Mouse (Mus musculus) intestine, postnatal 0 days (tissue): Measurements from ENCODE around the gene Gm20715. TPM values are rescaled to one million over a fixed set of nuclear protein-coding genes. Genes with fewer than 3 reads are reported as not detected.
A peak's percentile ranks its signal among the peaks of the same experiment; 100 is the strongest.
"Not testable (repeated sequence)": the region's sequence is repeated elsewhere in the genome, so short reads cannot be mapped to it uniquely, and the experiment has no call there.

Source experiments
- ATAC-seq: fragments of 200-750 bp; cut with Nextera tagmentation; 2 replicates; pipeline ENCODE4 v1.8.0; 2017; ENCODE audit warnings: mild to moderate bottlenecking, moderate TSS enrichment, moderate library complexity
- H3K27ac ChIP-seq: fragments of 300-500 bp; sonication (generic); 2 replicates; pipeline ENCODE4 v1.5.1; 2014; ENCODE audit warnings: mild to moderate bottlenecking, low read depth, low read length, moderate library complexity
- H3K27me3 ChIP-seq: fragments of 300-500 bp; sonication (generic); replicated peaks from 2 replicates; pipeline ENCODE4 v1.6.1; 2014; ENCODE audit warnings: low read length, mixed read lengths; ENCODE audit not compliant: control insufficient read depth, insufficient read depth
- H3K36me3 ChIP-seq: fragments of 300-500 bp; sonication (generic); 2 replicates; pipeline ENCODE4 v1.6.1; 2014; ENCODE audit warnings: mild to moderate bottlenecking, moderate library complexity; ENCODE audit not compliant: control insufficient read depth, insufficient read depth
- H3K4me1 ChIP-seq: fragments of 300-500 bp; sonication (generic); replicated peaks from 2 replicates; pipeline ENCODE4 v1.6.1; 2014; ENCODE audit warnings: antibody characterized with exemption, low read length, mixed read lengths; ENCODE audit not compliant: control insufficient read depth, insufficient read depth
- H3K4me2 ChIP-seq: fragments of 300-500 bp; sonication (generic); replicated peaks from 2 replicates; pipeline ENCODE4 v1.6.1; 2014; ENCODE audit warnings: low read depth, mild to moderate bottlenecking, moderate library complexity
- H3K4me3 ChIP-seq: fragments of 300-500 bp; sonication (generic); 2 replicates; pipeline ENCODE4 v1.5.1; 2014; ENCODE audit warnings: low read depth, low read length
- H3K9ac ChIP-seq: fragments of 300-500 bp; sonication (generic); 2 replicates; pipeline ENCODE4 v1.6.1; 2014; ENCODE audit warnings: mild to moderate bottlenecking, low read depth, low read length
- H3K9me3 ChIP-seq: fragments of 300-500 bp; sonication (generic); 2 replicates; pipeline ENCODE4 v1.6.1; 2016; ENCODE audit warnings: mixed run types; ENCODE audit not compliant: control insufficient read depth
- CTCF ChIP-seq: sonication (generic); IDR thresholded peaks from 2 replicates; pipeline ENCODE4 v1.5.1; 2016; ENCODE audit warnings: low read depth, mild to moderate bottlenecking, control low read depth, antibody characterized with exemption, moderate library complexity
- WGBS: fragments of 180-500 bp; shearing (Covaris S2); extraction: QIAGEN DNeasy Blood & Tissue Kit; methylation state at CpG from one replicate; pipeline ENCODE4 v1.1.7; 2014; 5-methylcytosine and 5-hydroxymethylcytosine counted together
- polyA plus RNA-seq: library from polyadenylated mRNA; unstranded; fragments of >200 nt; fragmentation: Nextera tagmentation; extraction: Ambion mirVana; gene quantifications from 2 replicates; pipeline ENCODE4 v1.2.1, GENCODE M21; 2015

Gene Gm20715
- polyA plus RNA-seq, 1 experiment from 2014 or later, result not detected

GRCm38 (mm10) chr7:6367185-6367584, 42.9 kb upstream of the Gm20715 start:
- Histone ChIP-seq H3K9me3 (no peaks in the 10 kb centered on the region), H3K4me1 (no peaks in the 10 kb centered on the region), H3K36me3 (no peaks in the 10 kb centered on the region), H3K27me3 (no peaks in the 10 kb centered on the region), H3K4me2 (no peak overlapping the region), H3K4me3 (no peak overlapping the region), H3K27ac (no peak overlapping the region), H3K9ac (no peak overlapping the region)
- TF ChIP-seq CTCF, result no peak
- ATAC-seq, result no peak
- WGBS, result 90% methylated on average over 5 of the region's 5 CpGs

DNA sequence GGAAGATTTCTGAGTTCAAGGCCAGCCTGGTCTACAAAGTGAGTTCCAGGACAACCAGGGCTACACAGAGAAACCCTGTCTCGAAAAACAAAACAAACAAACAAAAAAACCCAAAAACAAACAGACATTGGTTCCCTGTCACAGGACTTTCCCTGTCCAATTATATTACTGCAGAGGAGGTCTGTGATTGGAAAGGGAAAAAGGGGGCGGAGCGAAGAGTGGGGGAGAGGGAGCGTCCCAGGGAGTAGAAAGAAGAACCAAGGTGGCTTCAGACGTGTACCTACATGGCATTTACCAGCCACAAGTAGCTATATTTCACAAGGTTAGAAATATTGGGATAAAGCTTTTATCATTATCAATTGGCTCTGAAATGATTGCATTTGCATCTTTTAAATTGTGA, 41.9 kb upstream of the Gm20715 start:
- H3K4me1 ChIP-seq, H3K9ac ChIP-seq, H3K9me3 ChIP-seq, H3K4me3 ChIP-seq, H3K27me3 ChIP-seq, H3K36me3 ChIP-seq, H3K27ac ChIP-seq, ATAC-seq, H3K4me2 ChIP-seq: not testable (repeated sequence)
- WGBS, result 83% methylated on average over 5 of the region's 5 CpGs

DNA sequence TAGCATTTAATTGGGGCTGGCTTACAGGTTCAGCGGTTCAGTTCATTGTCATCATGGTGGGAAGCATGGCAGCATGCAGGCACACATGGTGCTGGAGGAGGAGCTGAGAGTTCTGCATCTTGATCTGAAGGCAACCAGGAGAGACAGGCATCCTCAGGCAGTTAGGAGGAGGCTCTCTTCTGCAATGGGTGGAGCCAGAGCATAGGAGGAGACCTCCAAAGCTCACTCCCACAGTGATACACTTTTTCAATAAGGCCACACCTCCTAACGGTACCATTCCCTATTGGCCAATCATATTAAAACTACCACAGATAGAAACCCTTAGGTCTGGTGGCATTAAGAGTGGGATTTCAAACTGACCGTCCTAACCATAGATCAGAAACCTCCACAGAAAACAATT, 40.6 kb upstream of the Gm20715 start:
- no peak overlapping the region for H3K4me3 ChIP-seq
- no peak overlapping the region for H3K27ac ChIP-seq
- H3K9ac ChIP-seq, result no peak overlapping the region
- no peak for ATAC-seq
- no peak overlapping the region for H3K4me2 ChIP-seq
- TF ChIP-seq CTCF, result no peak
- WGBS, result 82% methylated on average over 3 of the region's 3 CpGs
- H3K9me3 ChIP-seq, result no peaks in the 10 kb centered on the region
- H3K4me1 ChIP-seq, result no peaks in the 10 kb centered on the region
- no peaks in the 10 kb centered on the region for H3K27me3 ChIP-seq
- no peaks in the 10 kb centered on the region for H3K36me3 ChIP-seq

DNA sequence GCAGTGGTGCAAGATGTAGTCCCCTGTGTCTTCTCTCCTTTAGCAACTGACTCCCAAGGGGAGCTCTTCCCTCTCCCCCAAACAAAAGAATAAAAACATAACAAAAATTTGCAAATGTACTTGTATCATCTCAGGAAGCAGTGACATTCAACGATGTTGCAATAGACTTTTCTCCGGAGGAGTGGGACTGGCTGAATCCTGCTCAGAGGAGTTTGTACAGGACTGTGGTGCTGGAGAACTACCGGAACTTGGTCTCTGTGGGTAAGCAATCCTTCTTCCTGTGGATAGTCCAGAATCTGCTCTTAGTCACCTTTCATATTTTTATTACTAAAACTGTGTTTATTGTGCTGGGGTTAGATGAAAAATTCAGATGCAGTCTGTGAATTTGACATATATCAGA, 37.1 kb upstream of the Gm20715 start:
- no peak for TF ChIP-seq CTCF
- H3K4me2 ChIP-seq, result no peak overlapping the region
- 91% methylated on average over 3 of the region's 3 CpGs for WGBS
- no peak overlapping the region for H3K9ac ChIP-seq
- no peak for ATAC-seq
- no peak overlapping the region for H3K27ac ChIP-seq
- no peak overlapping the region for H3K4me3 ChIP-seq
- no peaks in the 10 kb centered on the region for H3K4me1 ChIP-seq
- H3K27me3 ChIP-seq, result no peaks in the 10 kb centered on the region
- H3K9me3 ChIP-seq, result no peaks in the 10 kb centered on the region
- H3K36me3 ChIP-seq, result 0 out of 2 replicates have a peak, but pooled peaks cover 7% of the 10 kb centered on the region

- 84% methylated on average over 8 of the region's 8 CpGs for WGBS
- Histone ChIP-seq H3K4me3 (no peak overlapping the region), H3K4me2 (no peak overlapping the region), H3K36me3 (peaks cover 14% of the 10 kb centered on the region; the same call in 1 of the 2 replicates), H3K27ac (no peak overlapping the region), H3K9me3 (no peaks in the 10 kb centered on the region), H3K27me3 (no peaks in the 10 kb centered on the region), H3K9ac (no peak overlapping the region), H3K4me1 (no peaks in the 10 kb centered on the region)
- no peak for ATAC-seq
- TF ChIP-seq CTCF, result no peak
Observed at GRCm38 (mm10) chr7:6378441-6378840, 31.6 kb upstream of the Gm20715 start.

DNA sequence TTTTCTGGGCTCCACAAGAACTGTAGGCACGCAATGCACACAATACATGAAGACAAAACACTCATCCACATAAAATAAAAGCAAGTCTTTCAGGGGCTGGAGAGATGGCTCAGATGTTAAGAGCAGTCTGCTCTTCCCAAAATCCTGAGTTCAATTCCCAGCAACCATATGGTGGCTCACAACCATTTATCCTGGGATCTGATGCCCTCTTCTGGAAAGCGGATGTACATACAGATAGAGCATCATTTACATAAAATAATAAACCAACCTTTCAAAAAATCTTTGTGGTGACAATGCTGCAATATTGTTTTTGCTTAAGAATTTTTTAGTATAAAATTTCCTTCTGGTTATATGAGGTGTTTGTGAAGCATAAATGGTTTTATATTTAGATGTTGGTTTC, 28.6 kb upstream of the Gm20715 start:
- no peak overlapping the region for H3K27ac ChIP-seq
- ATAC-seq, result no peak
- no peaks in the 10 kb centered on the region for H3K4me1 ChIP-seq
- peaks cover 7% of the 10 kb centered on the region; the same call in 1 of the 2 replicates for H3K36me3 ChIP-seq
- no peak overlapping the region for H3K4me2 ChIP-seq
- H3K9me3 ChIP-seq, result no peaks in the 10 kb centered on the region
- WGBS, result 78% methylated on average over 2 of the region's 2 CpGs
- no peak overlapping the region for H3K9ac ChIP-seq
- H3K27me3 ChIP-seq, result no peaks in the 10 kb centered on the region
- peak; percentile 41 for TF ChIP-seq CTCF
- H3K4me3 ChIP-seq, result no peak overlapping the region

GRCm38 (mm10) chr7:6383044-6383455, 27.0 kb upstream of the Gm20715 start, which contains the start of gene Zfp28:
Gene Zfp28 (plus strand): TSS chr7:6383295.
- TF ChIP-seq CTCF, result peak; percentile 65
- Histone ChIP-seq H3K27ac (no peak within 1 kb of the TSS), H3K9ac (peak within 1 kb of the TSS; percentile 49), H3K4me3 (peak within 1 kb of the TSS; percentile 46), H3K36me3 (peaks cover 7% of the 10 kb centered on the region; the same call in 1 of the 2 replicates), H3K27me3 (no peaks in the 10 kb centered on the region), H3K4me1 (no peaks in the 10 kb centered on the region), H3K9me3 (no peaks in the 10 kb centered on the region), H3K4me2 (peak within 1 kb of the TSS; percentile 84)
- under 1% methylated on average over 28 of the region's 28 CpGs for WGBS
- ATAC-seq, result peak; percentile 99
